Mouse (Mus musculus): Measurements from ENCODE around the gene Ugt1a6b. TPM values are rescaled to one million over a fixed set of nuclear protein-coding genes. Genes with fewer than 3 reads are reported as not detected.

The Ugt1a6b gene
- polyA plus RNA-seq, 1 experiment from 2014 or later = not detected

GRCm38 (mm10) chr1:88240579-88240978 is 137.5 kb downstream of the Ugt1a6b start:
- peak; percentile 10; the same call in 1 of the 2 replicates for ATAC-seq (ENCODE audit: low FRiP score, low read depth)
- WGBS = 74% methylated on average over 4 of the region's 4 CpGs

GRCm38 (mm10) chr1:88243861-88244260 is 140.8 kb downstream of the Ugt1a6b start:
- ATAC-seq (ENCODE audit: low FRiP score, low read depth) = no peak
- Histone ChIP-seq H3K27me3 (no peaks in the 10 kb centered on the region), H3K36me3 (no peaks in the 10 kb centered on the region), H3K4me2 (replicated peaks) (no peak overlapping the region), H3K9ac (replicated peaks) (no peak overlapping the region), H3K9me3 (peaks cover 97% of the 10 kb centered on the region), H3K27ac (replicated peaks) (no peak overlapping the region), H3K4me3 (no peak overlapping the region), H3K4me1 (no peaks in the 10 kb centered on the region)
- WGBS = 64% methylated on average over 5 of the region's 5 CpGs

More at GRCm38 (mm10) chr1:88240579-88240978, 137.5 kb downstream of the Ugt1a6b start:
- H3K36me3 ChIP-seq = no peaks in the 10 kb centered on the region
- no peak overlapping the region for H3K4me3 ChIP-seq
- H3K9ac ChIP-seq (replicated peaks) = no peak overlapping the region
- no peak overlapping the region for H3K27ac ChIP-seq (replicated peaks)
- no peaks in the 10 kb centered on the region for H3K4me1 ChIP-seq
- H3K4me2 ChIP-seq (replicated peaks) = no peak overlapping the region
- H3K27me3 ChIP-seq = no peaks in the 10 kb centered on the region
- peaks cover 95% of the 10 kb centered on the region for H3K9me3 ChIP-seq

- Histone ChIP-seq H3K9me3 (peaks cover 97% of the 10 kb centered on the region), H3K4me3 (no peak overlapping the region), H3K4me2 (replicated peaks) (no peak overlapping the region), H3K27ac (replicated peaks) (no peak overlapping the region), H3K9ac (replicated peaks) (no peak overlapping the region), H3K27me3 (no peaks in the 10 kb centered on the region), H3K4me1 (no peaks in the 10 kb centered on the region), H3K36me3 (no peaks in the 10 kb centered on the region)
- ATAC-seq (ENCODE audit: low FRiP score, low read depth) = no peak
- WGBS = 76% methylated on average over 6 of the region's 6 CpGs
Observed at GRCm38 (mm10) chr1:88245881-88246280, 142.8 kb downstream of the Ugt1a6b start.

GRCm38 (mm10) chr1:88246386-88246785 is 143.3 kb downstream of the Ugt1a6b start:
- ATAC-seq (ENCODE audit: low FRiP score, low read depth) = no peak
- Histone ChIP-seq H3K27ac (replicated peaks) (no peak overlapping the region), H3K9ac (replicated peaks) (no peak overlapping the region), H3K27me3 (no peaks in the 10 kb centered on the region), H3K4me2 (replicated peaks) (no peak overlapping the region), H3K4me1 (no peaks in the 10 kb centered on the region), H3K36me3 (no peaks in the 10 kb centered on the region), H3K9me3 (peaks cover 97% of the 10 kb centered on the region), H3K4me3 (no peak overlapping the region)
- 46% methylated on average over 6 of the region's 6 CpGs for WGBS

- 55% methylated on average over 2 of the region's 2 CpGs for WGBS
Observed at GRCm38 (mm10) chr1:88247660-88248059, 144.6 kb downstream of the Ugt1a6b start.

GRCm38 (mm10) chr1:88248658-88249057 is 145.6 kb downstream of the Ugt1a6b start:
- 70% methylated on average over 4 of the region's 4 CpGs for WGBS
- Histone ChIP-seq H3K4me3 (no peak overlapping the region), H3K9me3 (peaks cover 96% of the 10 kb centered on the region), H3K4me1 (no peaks in the 10 kb centered on the region), H3K36me3 (no peaks in the 10 kb centered on the region), H3K27ac (replicated peaks) (no peak overlapping the region), H3K9ac (replicated peaks) (no peak overlapping the region), H3K4me2 (replicated peaks) (no peak overlapping the region), H3K27me3 (no peaks in the 10 kb centered on the region)
- ATAC-seq (ENCODE audit: low FRiP score, low read depth) = no peak

More at GRCm38 (mm10) chr1:88247660-88248059, 144.6 kb downstream of the Ugt1a6b start:
- Histone ChIP-seq H3K27me3 (no peaks in the 10 kb centered on the region), H3K9me3 (peaks cover 96% of the 10 kb centered on the region), H3K9ac (replicated peaks) (no peak overlapping the region), H3K27ac (replicated peaks) (no peak overlapping the region), H3K4me1 (no peaks in the 10 kb centered on the region), H3K36me3 (no peaks in the 10 kb centered on the region), H3K4me3 (no peak overlapping the region), H3K4me2 (replicated peaks) (no peak overlapping the region)
- ATAC-seq (ENCODE audit: low FRiP score, low read depth) = no peak

GRCm38 (mm10) chr1:88249596-88249995 is 146.5 kb downstream of the Ugt1a6b start:
- Histone ChIP-seq H3K27ac (replicated peaks) (no peak overlapping the region), H3K4me1 (no peaks in the 10 kb centered on the region), H3K27me3 (no peaks in the 10 kb centered on the region), H3K36me3 (no peaks in the 10 kb centered on the region), H3K9me3 (peaks cover 96% of the 10 kb centered on the region), H3K4me2 (replicated peaks) (no peak overlapping the region), H3K4me3 (no peak overlapping the region), H3K9ac (replicated peaks) (no peak overlapping the region)
- ATAC-seq (ENCODE audit: low FRiP score, low read depth) = no peak
- WGBS = 77% methylated on average over 7 of the region's 7 CpGs

- no peaks in the 10 kb centered on the region for H3K36me3 ChIP-seq
- no peak overlapping the region for H3K27ac ChIP-seq (replicated peaks)
- ATAC-seq (ENCODE audit: low FRiP score, low read depth) = 0 out of 2 replicates have a peak, but pooled peaks have one; percentile 3
- 79% methylated on average over 5 of the region's 5 CpGs for WGBS
- no peaks in the 10 kb centered on the region for H3K27me3 ChIP-seq
- no peaks in the 10 kb centered on the region for H3K4me1 ChIP-seq
- peaks cover 96% of the 10 kb centered on the region for H3K9me3 ChIP-seq
- no peak overlapping the region for H3K9ac ChIP-seq (replicated peaks)
- H3K4me3 ChIP-seq = no peak overlapping the region
- no peak overlapping the region for H3K4me2 ChIP-seq (replicated peaks)
Observed at GRCm38 (mm10) chr1:88250023-88250422, 147.0 kb downstream of the Ugt1a6b start.

- Histone ChIP-seq H3K4me1 (no peaks in the 10 kb centered on the region), H3K9ac (replicated peaks) (no peak overlapping the region), H3K4me3 (no peak overlapping the region), H3K36me3 (no peaks in the 10 kb centered on the region), H3K27ac (replicated peaks) (no peak overlapping the region), H3K4me2 (replicated peaks) (no peak overlapping the region), H3K27me3 (no peaks in the 10 kb centered on the region), H3K9me3 (peaks cover 97% of the 10 kb centered on the region)
- ATAC-seq (ENCODE audit: low FRiP score, low read depth) = no peak
- WGBS = 74% methylated on average over 8 of the region's 8 CpGs
Observed at GRCm38 (mm10) chr1:88253106-88253505, 150.1 kb downstream of the Ugt1a6b start.

GRCm38 (mm10) chr1:88253540-88253939 is 150.5 kb downstream of the Ugt1a6b start:
- H3K4me1 ChIP-seq = no peaks in the 10 kb centered on the region
- 74% methylated on average over 6 of the region's 6 CpGs for WGBS
- ATAC-seq (ENCODE audit: low FRiP score, low read depth) = no peak
- no peak overlapping the region for H3K27ac ChIP-seq (replicated peaks)
- no peaks in the 10 kb centered on the region for H3K27me3 ChIP-seq
- H3K9ac ChIP-seq (replicated peaks) = no peak overlapping the region
- no peak overlapping the region for H3K4me3 ChIP-seq
- H3K36me3 ChIP-seq = no peaks in the 10 kb centered on the region
- no peak overlapping the region for H3K4me2 ChIP-seq (replicated peaks)
- H3K9me3 ChIP-seq = peaks cover 97% of the 10 kb centered on the region

GRCm38 (mm10) chr1:88254793-88255465 is 151.9 kb downstream of the Ugt1a6b start:
- ATAC-seq (ENCODE audit: low FRiP score, low read depth) = no peak
- Histone ChIP-seq H3K9me3 (peaks cover 90% of the 10 kb centered on the region), H3K4me1 (no peaks in the 10 kb centered on the region), H3K36me3 (peaks cover 6% of the 10 kb centered on the region), H3K4me2 (replicated peaks) (no peak overlapping the region), H3K27ac (replicated peaks) (no peak overlapping the region), H3K27me3 (no peaks in the 10 kb centered on the region), H3K4me3 (no peak overlapping the region), H3K9ac (replicated peaks) (no peak overlapping the region)
- WGBS = 88% methylated on average over 12 of the region's 12 CpGs

GRCm38 (mm10) chr1:88255466-88255857 is 152.4 kb downstream of the Ugt1a6b start:
- Histone ChIP-seq H3K4me2 (replicated peaks) (no peak overlapping the region), H3K27me3 (no peaks in the 10 kb centered on the region), H3K9me3 (peaks cover 88% of the 10 kb centered on the region), H3K27ac (replicated peaks) (no peak overlapping the region), H3K4me1 (no peaks in the 10 kb centered on the region), H3K4me3 (no peak overlapping the region), H3K36me3 (peaks cover 10% of the 10 kb centered on the region), H3K9ac (replicated peaks) (no peak overlapping the region)
- WGBS = 54% methylated on average over 2 of the region's 2 CpGs
- ATAC-seq (ENCODE audit: low FRiP score, low read depth) = no peak
